Comparison of ENCODE assay signal across 8 mouse cellular contexts in the genomic region with DNA sequence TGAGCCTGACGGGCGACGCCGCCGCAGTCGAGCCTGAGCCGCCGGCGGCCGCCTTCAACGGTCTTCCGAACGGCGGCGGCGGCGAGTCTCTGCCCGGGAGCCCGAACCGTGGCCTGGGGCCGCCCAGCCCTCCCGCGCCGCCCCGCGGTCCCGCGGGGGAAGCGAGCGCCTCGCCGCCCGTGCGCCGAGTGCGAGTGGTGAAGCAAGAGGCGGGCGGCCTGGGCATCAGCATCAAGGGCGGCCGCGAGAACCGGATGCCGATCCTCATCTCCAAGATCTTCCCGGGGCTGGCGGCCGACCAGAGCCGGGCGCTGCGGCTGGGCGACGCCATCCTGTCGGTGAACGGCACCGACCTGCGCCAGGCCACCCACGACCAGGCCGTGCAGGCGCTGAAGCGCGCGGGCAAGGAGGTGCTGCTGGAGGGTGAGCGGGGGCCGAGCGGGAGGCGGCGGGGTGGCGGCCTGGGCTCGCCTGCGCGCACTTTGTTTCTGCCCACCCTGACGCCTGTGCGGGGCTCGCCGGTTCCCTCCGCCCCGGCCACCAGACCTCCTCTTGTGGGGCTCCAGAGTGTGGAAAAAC. TPM values are rescaled to one million over a fixed set of nuclear protein-coding genes. Genes with fewer than 3 reads are reported as not detected.
DNase-seq lines count a peak whose midpoint lies in the region; ATAC-seq and TF ChIP-seq lines count a peak whose summit lies in the region.

No protein-coding gene starts in this region.

- peaks cover 55% of the 10 kb centered on the region for H3K79me2 ChIP-seq in C2C12 (ENCODE audit: control insufficient read depth, insufficient read depth)

- peak overlapping the region; percentile 82 for H3K4me2 ChIP-seq in embryonic facial prominence, embryonic 12.5 days (replicated peaks)
- H3K4me2 ChIP-seq in heart, embryonic 16.5 days (ENCODE audit: low read depth, low read length) = peak overlapping the region; percentile 80
- peak overlapping the region; percentile 82 for H3K4me2 ChIP-seq in lung, embryonic 14.5 days

- H3K9ac ChIP-seq in embryonic facial prominence, embryonic 12.5 days = peak overlapping the region; percentile 88
- H3K9ac ChIP-seq in heart, embryonic 16.5 days (ENCODE audit: low read length) = peak overlapping the region; percentile 94
- H3K9ac ChIP-seq in lung, embryonic 14.5 days = peak overlapping the region; percentile 93

- TF ChIP-seq CTCF in C2C12 (IDR thresholded peaks at IDR 0.05; ENCODE audit: control insufficient read depth, insufficient read depth, insufficient read length) = no peak
- no peak for TF ChIP-seq CTCF in lung, embryonic 14.5 days (IDR thresholded peaks at IDR 0.05; ENCODE audit: low read depth)
- TF ChIP-seq CTCF in thymus, adult 2 months (IDR thresholded peaks at IDR 0.05; ENCODE audit: borderline replicate concordance, control insufficient read depth, extremely low read depth, insufficient read depth, low read length, poor library complexity) = no peak

- H3K27ac ChIP-seq in embryonic facial prominence, embryonic 12.5 days = peak overlapping the region; percentile 91
- peak overlapping the region; percentile 87 for H3K27ac ChIP-seq in heart, embryonic 16.5 days (ENCODE audit: low read length)
- H3K27ac ChIP-seq in lung, embryonic 14.5 days (ENCODE audit: low read depth) = peak overlapping the region; percentile 89
- H3K27ac ChIP-seq in thymus, adult 2 months (ENCODE audit: control insufficient read depth, insufficient read depth, low read length) = no peak overlapping the region

- peak; percentile 46 for DNase-seq in adrenal gland, adult 8-10 months
- peak; percentile 72 for DNase-seq in kidney, postnatal 14 days
- peak; percentile 64 for DNase-seq in lung, embryonic 14.5 days
- DNase-seq in thymus, adult 2 months = peak; percentile 39

- peak overlapping the region; percentile 66 for H3K4me3 ChIP-seq in C2C12 (ENCODE audit: insufficient read depth, poor library complexity, severe bottlenecking)
- H3K4me3 ChIP-seq in embryonic facial prominence, embryonic 12.5 days = peak overlapping the region; percentile 79
- H3K4me3 ChIP-seq in heart, embryonic 16.5 days (ENCODE audit: low read length) = peak overlapping the region; percentile 78
- peak overlapping the region; percentile 91 for H3K4me3 ChIP-seq in lung, embryonic 14.5 days (ENCODE audit: low read depth, low read length)
- H3K4me3 ChIP-seq in thymus, adult 2 months (ENCODE audit: control insufficient read depth, insufficient read depth, low read length) = peak overlapping the region; percentile 57

- ATAC-seq in embryonic facial prominence, embryonic 12.5 days (ENCODE audit: insufficient number of reproducible peaks, insufficient read depth, low FRiP score, low TSS enrichment) = peak; percentile 76
- peak; percentile 69 for ATAC-seq in heart, embryonic 16.5 days (replicated peaks; ENCODE audit: extremely low read depth, insufficient read depth, low FRiP score)
- ATAC-seq in lung, embryonic 14.5 days (ENCODE audit: insufficient read depth) = peak; percentile 67
- ATAC-seq in neutrophil, adult 5-6 weeks (ENCODE audit: extremely low read depth, insufficient number of reproducible peaks, low FRiP score, poor library complexity, severe bottlenecking) = peak; percentile 9; the same call in 1 of the 2 replicates

- H3K27me3 ChIP-seq in C2C12 (ENCODE audit: control insufficient read depth, insufficient read depth, insufficient read length) = no peaks in the 10 kb centered on the region
- no peaks in the 10 kb centered on the region for H3K27me3 ChIP-seq in embryonic facial prominence, embryonic 12.5 days
- H3K27me3 ChIP-seq in heart, embryonic 16.5 days (ENCODE audit: control insufficient read depth, insufficient read depth, low read length) = no peaks in the 10 kb centered on the region
- no peaks in the 10 kb centered on the region for H3K27me3 ChIP-seq in lung, embryonic 14.5 days (ENCODE audit: insufficient read depth, low read length)
- H3K27me3 ChIP-seq in thymus, adult 2 months (ENCODE audit: control insufficient read depth, insufficient read depth, low read length) = no peaks in the 10 kb centered on the region; the same call in 1 of the 2 replicates

- H3K36me3 ChIP-seq in C2C12 (ENCODE audit: control insufficient read depth, insufficient read depth) = no peaks in the 10 kb centered on the region
- H3K36me3 ChIP-seq in embryonic facial prominence, embryonic 12.5 days = no peaks in the 10 kb centered on the region
- no peaks in the 10 kb centered on the region for H3K36me3 ChIP-seq in heart, embryonic 16.5 days (ENCODE audit: control insufficient read depth, insufficient read depth)
- H3K36me3 ChIP-seq in lung, embryonic 14.5 days (ENCODE audit: insufficient read depth) = 0 out of 2 replicates have a peak, but pooled peaks cover 2% of the 10 kb centered on the region
- H3K36me3 ChIP-seq in thymus, adult 2 months (ENCODE audit: control insufficient read depth, insufficient read depth, low read length) = no peaks in the 10 kb centered on the region

- TF ChIP-seq POLR2A in thymus, adult 2 months (IDR thresholded peaks at IDR 0.05; ENCODE audit: control insufficient read depth, extremely low read depth, insufficient read depth, low read length, poor library complexity) = no peak

- peaks cover 22% of the 10 kb centered on the region for H3K4me1 ChIP-seq in embryonic facial prominence, embryonic 12.5 days
- H3K4me1 ChIP-seq in heart, embryonic 16.5 days (ENCODE audit: control insufficient read depth, insufficient read depth, low read length) = peaks cover 21% of the 10 kb centered on the region
- peaks cover 10% of the 10 kb centered on the region; the same call in 1 of the 2 replicates for H3K4me1 ChIP-seq in lung, embryonic 14.5 days (ENCODE audit: insufficient read depth)
- peaks cover 4% of the 10 kb centered on the region; the same call in 1 of the 2 replicates for H3K4me1 ChIP-seq in thymus, adult 2 months (replicated peaks; ENCODE audit: control insufficient read depth, insufficient read depth, low read length)

- under 1% methylated on average over 70 of the region's 76 CpGs for WGBS in embryonic facial prominence, embryonic 12.5 days
- under 1% methylated on average over 72 of the region's 76 CpGs for WGBS in heart, embryonic 16.5 days
- WGBS in lung, embryonic 14.5 days = under 1% methylated on average over 70 of the region's 76 CpGs
- under 1% methylated on average over 76 of the region's 76 CpGs for WGBS in thymus, adult 2 months

- peak overlapping the region; percentile 93 for H3ac ChIP-seq in C2C12 (ENCODE audit: control insufficient read depth, insufficient read length, low read depth)

- peaks cover 40% of the 10 kb centered on the region for H3K79me3 ChIP-seq in C2C12 (ENCODE audit: low read depth)

- no peaks in the 10 kb centered on the region for H3K9me3 ChIP-seq in embryonic facial prominence, embryonic 12.5 days
- no peaks in the 10 kb centered on the region for H3K9me3 ChIP-seq in heart, embryonic 16.5 days (replicated peaks; ENCODE audit: control insufficient read depth, low read length)
- H3K9me3 ChIP-seq in lung, embryonic 14.5 days (ENCODE audit: low read depth, low read length) = no peaks in the 10 kb centered on the region

TF ChIP-seq in C2C12, 6 proteins besides CTCF, POLR2A, EP300 and RAD21:
- TF ChIP-seq MYOD1 (IDR thresholded peaks at IDR 0.05; ENCODE audit: control insufficient read depth, insufficient read length, low read depth) = no peak
- TF ChIP-seq CEBPB (IDR thresholded peaks at IDR 0.05; ENCODE audit: low read depth) = no peak
- TF ChIP-seq FOSL1 (IDR thresholded peaks at IDR 0.05; ENCODE audit: insufficient read depth, low read length, poor library complexity, severe bottlenecking) = no peak
- TF ChIP-seq USF1 (IDR thresholded peaks at IDR 0.05; ENCODE audit: low read depth) = no peak
- TF ChIP-seq MYOG (IDR thresholded peaks at IDR 0.05; ENCODE audit: control insufficient read depth, extremely low read depth, insufficient read length) = no peak
- no peak for TF ChIP-seq MAX (IDR thresholded peaks at IDR 0.05)

RNA-seq across cellular contexts. Expression of gene Sntb2, which starts 0.4 kb away (rescaled TPM):
- 8.6 TPM for polyA plus RNA-seq in C2C12 (2012; fragmentation: generic; extraction: Trizol)
- total RNA-seq in adrenal gland, adult 8-10 months (2022) = 10 to 100 TPM; 36.2 to 42.9 (median 38.8) TPM
- 18.4 and 21.4 TPM in 2 replicates for polyA plus RNA-seq in embryonic facial prominence, embryonic 12.5 days (2016; fragmentation: Nextera tagmentation; extraction: Ambion mirVana)
- 11.7 and 12.4 TPM in 2 replicates for polyA plus RNA-seq in heart, embryonic 16.5 days (2015; fragmentation: Nextera tagmentation; extraction: Ambion mirVana)
- 21.1 and 22.1 TPM in 2 replicates for polyA plus RNA-seq in lung, embryonic 14.5 days (2014; fragmentation: Nextera tagmentation; extraction: Ambion mirVana)
- 19.8 and 25.8 TPM in 2 replicates for total RNA-seq in neutrophil, adult 5-6 weeks (2017)
- 4.5 and 4.6 TPM in 2 replicates for polyA plus RNA-seq in thymus, adult 2 months (2012; rRNA removed)

RNA-seq across cellular contexts. Expression of gene Utp4, which starts 42.6 kb away (rescaled TPM):
- polyA plus RNA-seq in C2C12 (2012; fragmentation: generic; extraction: Trizol) = 67.3 TPM
- total RNA-seq in adrenal gland, adult 8-10 months (2022) = 10 to 100 TPM; 38.8 to 43.1 (median 42.6) TPM
- polyA plus RNA-seq in embryonic facial prominence, embryonic 12.5 days (2016; fragmentation: Nextera tagmentation; extraction: Ambion mirVana) = 71.2 and 72.0 TPM in 2 replicates
- 42.5 and 48.1 TPM in 2 replicates for polyA plus RNA-seq in heart, embryonic 16.5 days (2015; fragmentation: Nextera tagmentation; extraction: Ambion mirVana)
- 79.2 and 80.4 TPM in 2 replicates for polyA plus RNA-seq in lung, embryonic 14.5 days (2014; fragmentation: Nextera tagmentation; extraction: Ambion mirVana)
- 13.8 TPM in 2 replicates for total RNA-seq in neutrophil, adult 5-6 weeks (2017)
- polyA plus RNA-seq in thymus, adult 2 months (2012; rRNA removed) = 35.8 and 36.6 TPM in 2 replicates

Comparison
In these comparisons a context has a peak if more than half of its experiments do, and no peak if none do; other contexts are left out.
1. ATAC-seq: peak in every context shown above with its lines; median percentile 76 in embryonic facial prominence, embryonic 12.5 days; 69 in heart, embryonic 16.5 days; 67 in lung, embryonic 14.5 days; 9 in neutrophil, adult 5-6 weeks.